Mouse (Mus musculus): Measurements from ENCODE around the gene Prss28.

Gene Prss28

GRCm38 (mm10) chr17:25308346-25308745 lies at the start of gene Prss28:
TSS of gene Prss28 (plus strand) at chr17:25308646.
- no peak for DNase-seq (ENCODE audit: low spot score in 2 of 2)

- DNase-seq (ENCODE audit: low spot score in 2 of 2): no peak
These were observed 44.0 kb upstream of the Prss28 start for GRCm38 (mm10) chr17:25264453-25264852.

DNA sequence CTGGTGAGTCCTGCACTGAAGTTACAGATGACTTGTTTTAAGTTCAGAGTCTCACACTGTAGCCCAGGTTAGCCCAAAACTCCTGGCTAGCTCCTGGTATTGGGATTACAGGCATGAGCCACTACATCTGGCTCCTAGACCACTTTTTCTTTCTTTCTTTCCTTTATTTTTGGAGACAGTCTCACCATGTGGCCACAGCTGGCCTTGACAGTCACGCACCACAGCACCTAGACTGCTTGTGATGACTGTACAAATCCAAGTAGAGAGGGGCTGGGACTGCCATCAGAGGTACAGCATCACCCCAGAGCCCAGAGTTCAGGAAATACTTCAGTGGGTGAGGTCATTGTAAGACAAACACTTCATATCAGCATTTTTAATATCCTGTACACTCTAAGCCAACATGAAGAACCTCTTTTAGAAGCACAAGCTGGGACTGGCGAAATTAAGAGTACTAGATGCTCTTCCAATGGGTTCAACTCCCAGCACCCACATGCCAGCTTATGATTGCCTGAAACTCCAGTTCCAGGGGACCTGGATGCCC lies 37.6 kb upstream of the Prss28 start:
- no peak for DNase-seq (ENCODE audit: low spot score in 2 of 2)

DNA sequence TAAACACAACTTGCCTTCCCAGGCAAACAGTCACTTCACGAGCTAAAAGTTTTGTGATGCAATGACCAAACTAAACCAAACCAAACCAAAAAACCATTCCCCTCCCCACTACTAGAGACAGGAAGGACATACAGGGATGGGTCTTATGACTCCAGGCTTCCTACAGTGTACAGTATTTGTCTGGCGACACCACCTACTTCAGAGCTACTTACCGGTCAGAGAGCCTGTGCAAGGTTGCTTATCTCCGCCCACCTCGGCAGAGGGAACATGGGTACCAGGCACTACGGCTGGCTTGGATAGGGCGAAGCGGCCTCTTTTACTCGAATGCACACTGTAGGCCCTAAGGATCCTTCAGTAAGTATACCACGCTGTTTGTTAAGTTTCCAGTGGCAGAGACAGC lies 36.1 kb upstream of the Prss28 start:
- DNase-seq (ENCODE audit: low spot score in 2 of 2): no peak

DNA sequence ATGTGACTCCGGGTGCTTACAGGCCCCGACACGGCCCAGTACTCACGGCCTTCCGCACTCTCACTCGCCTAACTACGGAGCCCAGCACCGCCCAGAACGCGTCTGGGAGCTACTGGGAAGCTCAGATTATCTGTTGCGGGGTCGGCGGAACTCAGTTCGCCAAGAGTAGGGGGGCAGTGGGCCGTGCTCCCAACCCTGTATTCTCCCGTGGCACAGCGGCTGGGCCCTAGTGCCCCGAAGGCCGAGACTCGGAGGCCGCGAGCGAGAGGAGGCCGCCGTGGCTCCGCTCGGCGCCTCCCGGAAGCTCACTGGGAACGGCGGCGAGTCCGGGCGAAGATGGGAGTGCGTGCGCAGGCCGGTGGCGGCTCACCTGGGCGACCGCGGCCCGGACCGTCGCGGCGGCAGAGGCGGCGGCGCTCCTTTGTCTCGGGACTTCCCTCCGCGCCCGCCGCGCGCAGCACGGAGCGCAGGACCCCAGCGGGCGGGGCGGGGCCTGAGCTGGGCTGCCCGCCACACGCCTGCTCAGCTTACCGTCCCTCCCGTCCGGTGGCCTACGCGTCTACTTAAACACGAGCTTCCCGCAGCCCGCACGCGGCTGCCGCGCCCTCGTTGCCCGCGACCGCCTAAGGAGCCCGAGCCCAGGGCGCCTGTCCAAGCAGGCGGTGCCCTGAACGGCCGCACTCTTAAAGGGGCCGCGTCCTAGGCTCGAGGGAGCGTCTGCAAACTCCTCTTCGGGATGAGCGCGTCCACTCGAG lies 35.3 kb upstream of the Prss28 start:
- DNase-seq (ENCODE audit: low spot score in 2 of 2): peak; percentile 88 to 89

DNA sequence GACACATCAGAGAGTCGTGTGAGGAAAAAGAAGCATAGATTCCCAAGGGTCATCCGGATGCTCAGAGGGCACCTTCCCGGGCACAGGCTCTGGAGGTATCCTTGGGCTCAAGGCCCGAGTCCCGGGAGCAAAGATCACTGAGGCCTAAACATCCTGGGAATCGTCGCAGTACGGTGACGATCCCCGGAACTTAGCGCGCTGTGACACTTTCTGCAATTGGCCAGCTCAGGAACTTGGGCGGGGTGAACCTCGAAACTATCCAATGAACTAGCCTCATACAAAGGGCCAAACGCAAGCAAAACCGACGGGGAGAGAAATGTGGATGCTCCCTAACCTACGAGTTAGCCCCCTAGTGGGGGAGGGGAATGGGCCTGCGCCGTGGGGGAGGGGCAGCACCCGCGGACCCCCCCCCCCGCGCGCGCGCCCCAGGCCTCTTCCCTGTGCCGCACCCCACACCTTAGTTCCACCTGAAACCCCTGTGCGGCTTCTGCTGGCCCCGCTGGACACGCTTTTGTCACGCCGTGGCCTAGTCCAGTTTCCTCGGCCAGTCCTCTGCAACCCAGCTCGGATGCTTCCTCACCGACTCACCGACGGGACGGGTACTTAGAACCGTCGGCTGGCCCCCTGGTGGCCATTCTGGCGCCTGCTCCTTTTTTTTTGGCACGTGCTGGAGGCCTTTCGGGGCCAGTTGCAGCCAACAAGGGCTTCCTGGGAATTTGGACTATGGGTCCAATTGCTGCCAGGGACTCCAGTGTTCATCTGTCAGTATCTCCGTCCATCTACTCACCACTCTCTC lies 34.5 kb upstream of the Prss28 start:
- peak; percentile 93 to 97 for DNase-seq (ENCODE audit: low spot score in 2 of 2)

- no peak for DNase-seq (ENCODE audit: low spot score in 2 of 2)
These were observed 33.7 kb upstream of the Prss28 start, which contains the start of gene Ube2i for GRCm38 (mm10) chr17:25274571-25275346. TSS of gene Ube2i (minus strand) at chr17:25274622.

GRCm38 (mm10) chr17:25275833-25276232 lies 32.6 kb upstream of the Prss28 start:
- no peak for DNase-seq (ENCODE audit: low spot score in 2 of 2)

DNA sequence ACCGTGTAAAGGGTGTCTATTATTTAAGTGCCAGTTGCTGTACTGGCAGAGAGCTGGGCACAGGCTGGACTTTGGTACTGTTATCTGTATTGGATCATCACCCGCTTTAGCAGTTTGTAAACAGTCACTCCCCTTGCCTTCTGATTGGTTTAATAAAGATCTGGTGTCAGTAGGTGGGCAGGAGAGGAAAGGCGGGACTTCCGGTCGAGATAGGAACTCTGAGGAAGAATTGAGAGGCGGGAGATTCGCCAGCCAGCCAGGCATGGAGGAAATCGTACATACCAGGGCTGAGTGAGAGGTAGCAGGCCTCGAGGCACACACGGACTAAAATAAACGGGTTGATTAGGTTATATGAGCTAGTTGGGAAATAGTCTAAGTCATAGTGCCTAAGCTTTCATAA lies 26.3 kb upstream of the Prss28 start:
- DNase-seq (ENCODE audit: low spot score in 2 of 2): peak; percentile 35 to 61

DNA sequence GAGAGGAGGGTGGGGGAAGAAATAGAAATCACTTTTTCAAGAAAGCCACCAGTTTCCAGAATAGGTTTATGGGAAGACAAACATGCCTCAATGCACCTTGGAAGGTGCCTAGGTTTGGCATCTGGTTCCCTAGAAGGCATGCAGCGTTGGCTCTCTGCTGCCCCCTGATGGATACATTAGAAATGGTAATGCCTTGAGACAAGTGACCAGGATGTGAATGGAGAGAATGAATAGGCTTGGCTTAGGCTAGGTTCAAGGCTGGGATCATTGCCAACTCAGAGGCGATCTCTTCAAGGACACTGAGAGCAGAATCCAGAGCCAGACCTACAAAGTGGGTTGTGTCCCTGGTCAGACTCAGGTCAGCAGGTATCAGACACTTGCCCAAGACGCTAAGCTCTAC lies 23.4 kb upstream of the Prss28 start:
- peak; percentile 55 to 63 for DNase-seq (ENCODE audit: low spot score in 2 of 2)

DNA sequence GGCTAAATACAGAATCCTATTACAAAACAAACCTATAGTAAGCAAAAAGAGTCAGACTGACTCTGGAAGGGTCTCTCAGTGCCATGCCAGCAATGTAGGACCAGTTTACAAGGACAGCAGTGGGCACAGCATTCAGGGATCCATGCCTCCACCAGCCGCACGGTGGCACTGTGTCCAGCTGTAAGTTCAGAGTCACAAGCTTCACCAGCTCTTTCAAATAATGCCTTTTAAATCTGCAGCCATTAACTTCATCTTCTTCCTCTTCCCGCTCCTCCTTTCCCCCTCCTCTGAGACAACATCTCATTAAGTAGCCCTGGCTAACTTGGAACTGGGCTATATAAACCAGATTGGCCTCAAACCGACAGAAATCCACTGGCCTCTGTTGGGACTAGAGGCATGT lies 19.6 kb upstream of the Prss28 start:
- DNase-seq (ENCODE audit: low spot score in 2 of 2): peak in 1 of 2 experiments; percentile 38

GRCm38 (mm10) chr17:25290411-25290810 lies 18.0 kb upstream of the Prss28 start:
- no peak for DNase-seq (ENCODE audit: low spot score in 2 of 2)

GRCm38 (mm10) chr17:25293495-25293894 lies 15.0 kb upstream of the Prss28 start:
- DNase-seq (ENCODE audit: low spot score in 2 of 2): no peak

DNA sequence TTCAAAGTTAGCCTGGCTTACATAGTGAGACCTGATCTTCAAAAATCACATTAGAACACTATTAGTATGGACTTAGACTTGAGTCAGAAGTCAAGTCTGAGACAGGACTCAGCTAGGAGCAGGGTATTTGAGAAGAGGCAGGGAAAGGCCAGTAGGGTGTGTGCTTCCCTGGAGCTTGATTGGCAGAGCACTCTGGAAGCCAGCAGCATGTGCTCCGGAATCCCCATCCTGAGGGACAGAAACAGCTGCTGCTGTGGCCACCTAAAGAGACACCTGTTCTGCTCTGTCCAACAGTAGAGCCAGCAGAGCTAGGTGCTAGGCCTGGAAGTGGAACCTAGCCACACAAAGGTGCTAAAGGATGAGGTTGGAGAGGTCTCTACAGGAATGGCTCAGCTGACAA lies 14.3 kb upstream of the Prss28 start:
- no peak for DNase-seq (ENCODE audit: low spot score in 2 of 2)

GRCm38 (mm10) chr17:25298094-25298493 lies 10.4 kb upstream of the Prss28 start, which contains the start of gene Prss34:
TSS of gene Prss34 (plus strand) at chr17:25298394.
- no peak for DNase-seq (ENCODE audit: low spot score in 2 of 2)

DNA sequence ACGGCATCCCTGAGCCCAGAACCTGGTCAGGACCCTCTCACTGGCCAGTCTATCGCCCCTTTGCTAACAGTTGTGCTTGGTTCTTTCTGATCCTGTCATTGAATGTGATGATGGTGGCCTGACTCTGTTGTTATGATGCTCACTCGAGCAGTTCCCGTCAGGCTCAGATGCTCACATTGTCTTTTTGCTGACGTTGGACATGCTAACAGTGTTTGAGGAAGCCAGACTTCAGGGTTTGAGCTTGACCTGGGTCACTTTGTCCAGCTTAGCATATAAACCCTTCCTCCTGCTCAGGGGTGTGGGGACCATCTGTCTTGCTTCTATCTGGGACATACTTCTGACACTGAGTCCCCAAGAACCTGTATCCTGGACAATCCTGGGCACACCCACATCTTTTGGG lies 9.9 kb downstream of the Prss28 start, which contains the start of gene Prss29:
Gene Prss29, plus strand, starts transcription at position 301 of the 400 bp plus-strand sequence.
- no peak for DNase-seq (ENCODE audit: low spot score in 2 of 2)

DNA sequence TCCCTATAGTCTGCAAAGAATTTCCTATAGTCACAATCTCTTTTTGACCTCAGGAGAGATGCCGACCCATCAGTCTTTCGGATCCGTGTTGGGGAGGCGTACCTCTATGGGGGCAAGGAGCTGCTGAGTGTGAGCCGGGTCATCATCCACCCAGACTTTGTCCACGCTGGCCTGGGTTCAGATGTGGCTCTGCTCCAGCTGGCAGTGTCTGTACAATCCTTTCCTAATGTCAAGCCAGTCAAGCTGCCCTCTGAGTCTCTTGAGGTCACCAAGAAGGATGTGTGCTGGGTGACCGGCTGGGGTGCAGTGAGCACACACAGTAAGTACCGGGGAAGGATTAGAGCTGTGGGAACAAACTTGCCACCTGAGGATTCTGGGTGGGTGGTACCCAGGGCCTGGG lies 12.4 kb downstream of the Prss28 start:
- no peak for DNase-seq (ENCODE audit: low spot score in 2 of 2)

DNA sequence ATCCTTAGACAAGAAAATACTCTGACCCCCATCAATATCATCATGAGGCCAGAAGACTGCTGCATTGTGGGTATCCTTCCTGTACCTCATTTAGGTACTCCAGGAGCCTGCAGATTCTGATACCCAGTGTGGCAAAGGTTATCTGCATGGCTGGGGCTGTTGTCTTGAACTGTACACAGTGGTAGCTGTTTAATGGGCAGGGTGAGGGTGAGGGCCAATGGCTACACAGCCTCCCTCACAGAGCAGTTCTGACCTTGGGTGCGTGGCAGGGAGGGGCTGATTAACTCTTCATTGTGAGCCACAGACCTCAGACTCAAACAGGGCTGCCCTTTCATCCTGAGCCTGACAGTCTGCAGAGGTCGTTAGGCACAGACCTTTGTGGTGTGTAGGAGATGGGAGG lies 14.5 kb downstream of the Prss28 start:
- no peak for DNase-seq (ENCODE audit: low spot score in 2 of 2)

DNA sequence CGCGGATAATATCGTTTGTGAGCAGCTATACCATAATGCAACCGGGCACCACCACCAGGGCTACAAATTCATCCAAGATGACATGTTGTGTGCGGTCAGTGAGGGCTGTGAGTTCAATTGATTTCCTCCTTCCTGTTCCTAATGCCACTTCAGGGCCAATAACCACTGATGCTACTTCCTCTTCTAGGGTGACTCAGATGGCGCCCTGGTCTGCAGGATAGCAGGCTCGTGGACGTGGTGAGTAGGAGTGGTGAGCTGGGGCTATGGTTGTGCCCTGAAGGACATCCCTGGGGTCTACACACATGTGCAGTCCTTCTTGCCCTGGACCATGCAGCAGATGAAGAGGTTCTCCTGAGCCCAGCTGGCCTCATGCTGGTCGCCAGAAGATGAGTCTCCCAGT lies 23.9 kb downstream of the Prss28 start:
- DNase-seq (ENCODE audit: low spot score in 2 of 2): no peak

DNA sequence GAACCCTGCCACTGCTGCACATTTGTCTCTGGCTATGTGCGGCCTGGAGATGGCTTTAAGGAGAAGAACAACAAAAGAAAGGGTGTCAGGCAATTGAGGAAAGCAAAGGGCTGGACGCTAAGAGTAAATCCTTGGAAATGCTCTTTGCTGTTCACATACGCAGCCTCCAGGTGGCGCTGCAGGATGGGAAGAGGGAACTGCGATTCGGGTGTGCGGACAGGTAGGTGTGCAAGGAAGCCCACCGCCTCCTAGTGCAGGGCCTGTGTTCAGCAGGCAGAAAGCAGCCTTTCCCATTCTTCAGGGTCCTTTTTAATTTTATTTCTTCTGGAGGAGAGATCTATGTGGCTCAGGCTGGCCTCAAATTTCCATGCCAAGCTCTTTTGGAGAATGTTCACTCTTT lies 25.5 kb downstream of the Prss28 start:
- peak; percentile 1 to 42 for DNase-seq (ENCODE audit: low spot score in 2 of 2)

- no peak for DNase-seq (ENCODE audit: low spot score in 2 of 2)
These were observed 29.8 kb downstream of the Prss28 start for GRCm38 (mm10) chr17:25338218-25338617.

GRCm38 (mm10) chr17:25340003-25340402 lies 31.6 kb downstream of the Prss28 start:
- no peak for DNase-seq (ENCODE audit: low spot score in 2 of 2)
